Mouse (Mus musculus) stomach, embryonic 15.5 days (tissue): Measurements from ENCODE around the gene Tmem8. TPM values are rescaled to one million over a fixed set of nuclear protein-coding genes. Genes with fewer than 3 reads are reported as not detected.

Experiments
- ATAC-seq: fragments of 200-750 bp; cut with Nextera tagmentation; 2 replicates; pipeline ENCODE4 v1.8.0; 2017; ENCODE audit warnings: low read depth, moderate number of reproducible peaks, moderate TSS enrichment; ENCODE audit not compliant: insufficient read depth, low FRiP score
- H3K27ac ChIP-seq: fragments of 300-500 bp; sonication (generic); 2 replicates; pipeline ENCODE4 v1.5.1; 2015; ENCODE audit warnings: mild to moderate bottlenecking, inconsistent platforms
- H3K27me3 ChIP-seq: fragments of 300-500 bp; sonication (generic); replicated peaks from 2 replicates; pipeline ENCODE4 v1.6.1; 2015; ENCODE audit warnings: inconsistent platforms
- H3K36me3 ChIP-seq: fragments of 300-500 bp; sonication (generic); 2 replicates; pipeline ENCODE4 v1.6.1; 2015; ENCODE audit warnings: inconsistent platforms
- H3K4me1 ChIP-seq: fragments of 300-500 bp; sonication (generic); 2 replicates; pipeline ENCODE4 v1.6.1; 2015; ENCODE audit warnings: inconsistent platforms
- H3K4me2 ChIP-seq: fragments of 300-500 bp; sonication (generic); 2 replicates; pipeline ENCODE4 v1.6.1; 2015; ENCODE audit warnings: mild to moderate bottlenecking, inconsistent platforms
- H3K4me3 ChIP-seq: fragments of 300-500 bp; sonication (generic); replicated peaks from 2 replicates; pipeline ENCODE4 v1.5.1; 2015; ENCODE audit warnings: inconsistent platforms
- H3K9ac ChIP-seq: fragments of 300-500 bp; sonication (generic); 2 replicates; pipeline ENCODE4 v1.6.1; 2015; ENCODE audit warnings: inconsistent platforms
- H3K9me3 ChIP-seq: fragments of 300-500 bp; sonication (generic); 2 replicates; pipeline ENCODE4 v1.6.1; 2016; ENCODE audit warnings: inconsistent platforms
- WGBS: fragments of 180-500 bp; shearing (Covaris S2); methylation state at CpG from one replicate; pipeline ENCODE4 v1.1.7; 2015; 5-methylcytosine and 5-hydroxymethylcytosine counted together
- polyA plus RNA-seq: library from polyadenylated mRNA; unstranded; fragments of >200 nt; fragmentation: Nextera tagmentation; extraction: Ambion mirVana; gene quantifications from 2 replicates; pipeline ENCODE4 v1.2.1, GENCODE M21; 2015

Tmem8 gene
- polyA plus RNA-seq, 1 experiment from 2014 or later, result 6.6 TPM

DNA sequence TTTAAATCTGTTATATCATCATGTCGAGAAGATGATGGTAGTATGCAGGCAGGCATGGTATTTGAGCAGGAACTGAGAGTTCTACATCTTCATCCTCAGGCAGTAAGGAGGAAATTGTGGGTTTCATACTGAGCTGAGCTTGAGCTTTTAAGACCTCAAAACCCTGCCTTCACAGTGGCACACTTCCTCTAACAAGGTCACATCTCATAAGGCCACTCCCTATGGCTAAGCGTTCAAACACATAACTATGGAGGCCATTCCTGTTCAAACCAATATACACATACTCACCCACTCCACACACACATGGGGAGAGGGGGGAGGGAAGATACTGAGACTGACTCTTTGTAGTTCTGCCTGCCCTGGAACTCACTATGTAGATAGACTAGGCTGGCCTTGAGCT is 54.9 kb downstream of the Tmem8 start:
- no peaks in the 10 kb centered on the region for H3K27me3 ChIP-seq
- H3K9ac ChIP-seq, result no peak overlapping the region
- ATAC-seq, result no peak; the same call in 1 of the 2 replicates
- H3K4me3 ChIP-seq, result no peak overlapping the region
- no peak overlapping the region for H3K27ac ChIP-seq
- WGBS, result 72% methylated on average over 2 of the region's 2 CpGs
- H3K9me3 ChIP-seq, result no peaks in the 10 kb centered on the region
- no peak overlapping the region for H3K4me2 ChIP-seq
- no peaks in the 10 kb centered on the region for H3K4me1 ChIP-seq
- no peaks in the 10 kb centered on the region for H3K36me3 ChIP-seq

Other genes starting within 250 kb of the Tmem8 start
- 52.2 and 54.2 TPM in 2 replicates for gene Mcrip2, start 244.5 kb upstream of the Tmem8 start, polyA plus RNA-seq
- 67.4 and 68.3 TPM in 2 replicates for gene Mettl26, start 238.2 kb upstream of the Tmem8 start, polyA plus RNA-seq
- 0.39 and 0.55 TPM in 2 replicates for gene Wfikkn1, start 232.4 kb upstream of the Tmem8 start, polyA plus RNA-seq
- 27.1 and 27.3 TPM in 2 replicates for gene Rab40c, start 193.6 kb upstream of the Tmem8 start, polyA plus RNA-seq
- gene Pigq, start 168.4 kb upstream of the Tmem8 start, polyA plus RNA-seq, result 60.7 and 60.8 TPM in 2 replicates
- 0.30 TPM in 1 of 2 replicates, not detected in the other for gene Nhlrc4, start 168.3 kb upstream of the Tmem8 start, polyA plus RNA-seq
- 0.24 and 0.52 TPM in 2 replicates for gene A930017K11Rik, start 160.7 kb upstream of the Tmem8 start, polyA plus RNA-seq
- 20.4 and 22.8 TPM in 2 replicates for gene Capn15, start 127.5 kb upstream of the Tmem8 start, polyA plus RNA-seq
- 11.9 and 13.3 TPM in 2 replicates for gene Rab11fip3, start 43.7 kb upstream of the Tmem8 start, polyA plus RNA-seq
- 39.3 and 42.0 TPM in 2 replicates for gene Decr2, start 23.0 kb upstream of the Tmem8 start, polyA plus RNA-seq
- 86.2 and 88.8 TPM in 2 replicates for gene Nme4, start 17.7 kb upstream of the Tmem8 start, polyA plus RNA-seq
- gene Mrpl28, start 10.2 kb downstream of the Tmem8 start, polyA plus RNA-seq, result 199 and 208 TPM in 2 replicates
- gene Axin1, start 25.4 kb downstream of the Tmem8 start, polyA plus RNA-seq, result 18.3 and 20.5 TPM in 2 replicates
- gene Pdia2, start 85.8 kb downstream of the Tmem8 start, polyA plus RNA-seq, result 121 and 146 TPM in 2 replicates
- gene Rgs11, start 89.7 kb downstream of the Tmem8 start, polyA plus RNA-seq, result 27.2 and 32.1 TPM in 2 replicates
- gene Arhgdig, start 94.5 kb downstream of the Tmem8 start, polyA plus RNA-seq, result 118 and 143 TPM in 2 replicates
- gene Fam234a, start 130.9 kb downstream of the Tmem8 start, polyA plus RNA-seq, result 73.6 and 75.6 TPM in 2 replicates
- 91.1 and 97.0 TPM in 2 replicates for gene Luc7l, start 139.6 kb downstream of the Tmem8 start, polyA plus RNA-seq